19 mouse cellular contexts compared by ENCODE assay signal in the genomic region with DNA sequence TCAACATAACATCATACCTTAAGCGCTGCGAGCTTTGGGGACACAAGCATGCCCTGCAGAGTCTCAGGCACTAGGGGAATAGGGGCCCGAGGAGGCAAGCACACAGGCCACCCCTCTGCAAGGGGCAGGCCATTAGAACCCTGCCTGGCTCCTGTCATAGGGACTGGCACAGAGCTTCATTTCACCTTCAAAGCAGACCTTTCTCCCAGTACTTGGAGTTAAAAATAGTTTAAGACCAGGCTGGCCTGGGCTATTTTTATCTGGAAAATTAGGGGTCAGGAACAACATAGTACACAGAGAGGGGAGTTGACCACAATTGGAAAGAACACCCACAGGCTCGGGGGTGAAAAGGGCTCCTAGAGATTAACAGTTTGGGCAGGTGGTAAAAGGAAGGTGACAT. TPM values are rescaled to one million over a fixed set of nuclear protein-coding genes. Genes with fewer than 3 reads are reported as not detected.
DNase-seq lines count a peak whose midpoint lies in the region; ATAC-seq lines count a peak whose summit lies in the region.
"Had no signal": no experiment of that assay in that cellular context is flagged by ENCODE, and none has a peak within 500 bp of the region (broad histone marks: within the 10 kb centered on the region; RNA-seq: fewer than 3 reads in every experiment).

No protein-coding gene starts in this region.

- no peak for ATAC-seq in heart, embryonic 11.5 days (replicated peaks; ENCODE audit: insufficient number of reproducible peaks, low FRiP score, low TSS enrichment)
- ATAC-seq in heart, embryonic 14.5 days (ENCODE audit: insufficient number of reproducible peaks, insufficient read depth, low FRiP score, low read depth): peak; percentile 49; the same call in 1 of the 2 replicates
- no peak for ATAC-seq in kidney, embryonic 14.5 days (ENCODE audit: low FRiP score, low TSS enrichment)
- ATAC-seq: forebrain, embryonic 16.5 days; intestine, embryonic 16.5 days had no signal

- no peak overlapping the region for H3K9ac ChIP-seq in heart, embryonic 11.5 days (ENCODE audit: low read depth, low read length)
- H3K9ac ChIP-seq in heart, embryonic 14.5 days (ENCODE audit: low read length): no peak overlapping the region; the same call in 1 of the 2 replicates
- no peak overlapping the region for H3K9ac ChIP-seq in kidney, embryonic 14.5 days (ENCODE audit: low read depth, low read length)
- H3K9ac ChIP-seq: embryonic facial prominence, embryonic 13.5 days; forebrain, embryonic 12.5 days; hindbrain, embryonic 15.5 days had no signal

- peak; percentile 95 for DNase-seq in heart, adult 11 months
- DNase-seq in heart, postnatal 14 days: no peak
- DNase-seq in heart, postnatal 25 days (ENCODE audit: low spot score): no peak
- peak; percentile 49 for DNase-seq in skeletal muscle tissue, adult 2 months (ENCODE audit: low read depth, low spot score)
- no peak for DNase-seq in spleen, postnatal 14 days (ENCODE audit: low spot score in 2 of 2)
- DNase-seq: adrenal gland, adult 8-10 months; adrenal gland, postnatal 36 days; cerebellum, adult 11 months; cerebellum, postnatal 25 days; kidney, adult 2 months had no signal

- peak overlapping the region; percentile 85 for H3K27ac ChIP-seq in heart, embryonic 11.5 days (ENCODE audit: low read depth, low read length)
- peak overlapping the region; percentile 93 to 94 for H3K27ac ChIP-seq in heart, embryonic 14.5 days (replicated peaks in 1 of 2; ENCODE audit: control insufficient read depth in 1 of 2, insufficient read depth in 1 of 2, low read depth in 2 of 2, low read length in 2 of 2)
- H3K27ac ChIP-seq in kidney, embryonic 14.5 days (ENCODE audit: low read depth, low read length): no peak overlapping the region
- H3K27ac ChIP-seq: embryonic facial prominence, embryonic 13.5 days; forebrain, embryonic 12.5 days; hindbrain, embryonic 10.5 days; hindbrain, embryonic 15.5 days had no signal

- H3K4me2 ChIP-seq in heart, embryonic 11.5 days: peak overlapping the region; percentile 14; the same call in 1 of the 2 replicates
- no peak overlapping the region for H3K4me2 ChIP-seq in heart, embryonic 14.5 days (ENCODE audit: low read length)
- H3K4me2 ChIP-seq in kidney, embryonic 14.5 days (replicated peaks; ENCODE audit: low read depth, low read length): no peak overlapping the region
- H3K4me2 ChIP-seq: embryonic facial prominence, embryonic 13.5 days; forebrain, embryonic 12.5 days; hindbrain, embryonic 15.5 days had no signal

- H3K4me3 ChIP-seq in heart, embryonic 11.5 days (ENCODE audit: low read depth, low read length): no peak overlapping the region
- no peak overlapping the region for H3K4me3 ChIP-seq in heart, embryonic 14.5 days (ENCODE audit: control insufficient read depth in 1 of 2, insufficient read depth in 1 of 2, low read depth in 1 of 2, low read length in 2 of 2)
- no peak overlapping the region for H3K4me3 ChIP-seq in kidney, embryonic 14.5 days (ENCODE audit: low read length)
- H3K4me3 ChIP-seq: embryonic facial prominence, embryonic 13.5 days; forebrain, embryonic 12.5 days; hindbrain, embryonic 10.5 days; hindbrain, embryonic 15.5 days had no signal

- H3K9me3 ChIP-seq in heart, embryonic 11.5 days (replicated peaks; ENCODE audit: control insufficient read depth, low read length): no peaks in the 10 kb centered on the region
- H3K9me3 ChIP-seq in heart, embryonic 14.5 days (ENCODE audit: control insufficient read depth, low read length): no peaks in the 10 kb centered on the region
- H3K9me3 ChIP-seq in kidney, embryonic 14.5 days (ENCODE audit: control insufficient read depth, low read length): no peaks in the 10 kb centered on the region
- H3K9me3 ChIP-seq: embryonic facial prominence, embryonic 13.5 days; forebrain, embryonic 12.5 days; hindbrain, embryonic 10.5 days; hindbrain, embryonic 15.5 days had no signal

- H3K27me3 ChIP-seq in heart, embryonic 11.5 days (ENCODE audit: control insufficient read depth, insufficient read depth, low read length): no peaks in the 10 kb centered on the region
- no peaks in the 10 kb centered on the region for H3K27me3 ChIP-seq in heart, embryonic 14.5 days (ENCODE audit: control insufficient read depth, insufficient read depth, low read length)
- H3K27me3 ChIP-seq in kidney, embryonic 14.5 days (ENCODE audit: control insufficient read depth, insufficient read depth, low read length): no peaks in the 10 kb centered on the region
- H3K27me3 ChIP-seq: embryonic facial prominence, embryonic 13.5 days; forebrain, embryonic 12.5 days; hindbrain, embryonic 15.5 days had no signal

- peaks cover 18% of the 10 kb centered on the region for H3K4me1 ChIP-seq in heart, embryonic 11.5 days (ENCODE audit: control insufficient read depth, insufficient read depth, low read length)
- peaks cover 20 to 36% of the 10 kb centered on the region in 2 experiments for H3K4me1 ChIP-seq in heart, embryonic 14.5 days (ENCODE audit: control insufficient read depth in 2 of 2, insufficient read depth in 2 of 2, low read length in 2 of 2)
- no peaks in the 10 kb centered on the region for H3K4me1 ChIP-seq in kidney, embryonic 14.5 days (ENCODE audit: control insufficient read depth, insufficient read depth, low read length)
- H3K4me1 ChIP-seq: embryonic facial prominence, embryonic 13.5 days; forebrain, embryonic 12.5 days; hindbrain, embryonic 10.5 days; hindbrain, embryonic 15.5 days had no signal

- peaks cover 6% of the 10 kb centered on the region for H3K36me3 ChIP-seq in heart, embryonic 11.5 days (ENCODE audit: control insufficient read depth, insufficient read depth, low read length)
- peaks cover 29% of the 10 kb centered on the region for H3K36me3 ChIP-seq in heart, embryonic 14.5 days (ENCODE audit: control insufficient read depth, insufficient read depth, low read length)
- peaks cover 13% of the 10 kb centered on the region; the same call in 1 of the 2 replicates for H3K36me3 ChIP-seq in kidney, embryonic 14.5 days (ENCODE audit: control insufficient read depth, insufficient read depth, low read length)

- intact Hi-C loops in heart, postnatal 14 days (cut with DNase I): no loop called here
- intact Hi-C loops in heart, postnatal 25 days (cut with DNase I): no loop called here

- WGBS in heart, embryonic 11.5 days (ENCODE audit: insufficient replicate concordance): 74% methylated on average over 4 of the region's 4 CpGs
- WGBS in heart, embryonic 14.5 days: 54% methylated on average over 4 of the region's 4 CpGs
- WGBS in kidney, embryonic 14.5 days: 97% methylated on average over 4 of the region's 4 CpGs

RNA-seq across cellular contexts. Expression of gene Egln1, which starts 11.8 kb away (rescaled TPM):
- total RNA-seq in heart, postnatal 14 days (2021): 100 to 1,000 TPM; 178 to 190 TPM
- polyA plus RNA-seq in heart, embryonic 11.5 days (2014; fragmentation: Nextera tagmentation; extraction: Ambion mirVana): 18.5 and 23.2 TPM in 2 replicates
- total RNA-seq in heart, postnatal 25 days (2021): 100 to 1,000 TPM; 272 to 278 TPM
- 25.5 and 26.0 TPM in 2 replicates for polyA plus RNA-seq in heart, embryonic 14.5 days (2014; fragmentation: Nextera tagmentation; extraction: Ambion mirVana)
- polyA plus RNA-seq in kidney, embryonic 14.5 days (2014; fragmentation: Nextera tagmentation; extraction: Ambion mirVana): 15.8 and 16.0 TPM in 2 replicates

RNA-seq across cellular contexts. Expression of gene Sprtn, which starts 39.6 kb away (rescaled TPM):
- 10 to 100 TPM; 14.2 to 15.1 TPM for total RNA-seq in heart, postnatal 14 days (2021)
- polyA plus RNA-seq in heart, embryonic 11.5 days (2014; fragmentation: Nextera tagmentation; extraction: Ambion mirVana): 7.1 and 8.6 TPM in 2 replicates
- total RNA-seq in heart, postnatal 25 days (2021): 10 to 100 TPM in 1 of 2 experiments, 1 to 10 TPM in 1; 9.5 to 12.2 TPM
- 6.5 and 6.8 TPM in 2 replicates for polyA plus RNA-seq in heart, embryonic 14.5 days (2014; fragmentation: Nextera tagmentation; extraction: Ambion mirVana)
- polyA plus RNA-seq in kidney, embryonic 14.5 days (2014; fragmentation: Nextera tagmentation; extraction: Ambion mirVana): 6.6 and 9.1 TPM in 2 replicates

RNA-seq across cellular contexts. Expression of gene Exoc8, which starts 39.8 kb away (rescaled TPM):
- total RNA-seq in heart, postnatal 14 days (2021): 10 to 100 TPM; 19.7 to 20.2 TPM
- 5.4 and 5.9 TPM in 2 replicates for polyA plus RNA-seq in heart, embryonic 11.5 days (2014; fragmentation: Nextera tagmentation; extraction: Ambion mirVana)
- 10 to 100 TPM; 18.9 to 19.2 TPM for total RNA-seq in heart, postnatal 25 days (2021)
- 5.8 and 6.5 TPM in 2 replicates for polyA plus RNA-seq in heart, embryonic 14.5 days (2014; fragmentation: Nextera tagmentation; extraction: Ambion mirVana)
- polyA plus RNA-seq in kidney, embryonic 14.5 days (2014; fragmentation: Nextera tagmentation; extraction: Ambion mirVana): 5.4 and 8.1 TPM in 2 replicates

Comparison
In these comparisons a context has a peak if more than half of its experiments do, and no peak if none do; other contexts are left out.
1. DNase-seq: peak in heart, adult 11 months (single experiment) and skeletal muscle tissue, adult 2 months (single experiment); none in heart, postnatal 14 days (0 of 2), heart, postnatal 25 days (single experiment) and spleen, postnatal 14 days (0 of 2).